Mouse (Mus musculus) naive thymus-derived CD4-positive, alpha-beta T cell, adult 2 months (primary cell): ENCODE measurements around the gene Dagla.

ENCODE experiments used
- DNase-seq: peaks from one replicate; pipeline ENCODE4 v3.0.0-alpha.2; 2011; ENCODE audit warnings: low read depth

Dagla gene

GRCm38 (mm10) chr19:10304810-10305544, at the start of gene Dagla:
Gene Dagla, minus strand, starts transcription at chr19:10304877.
- peak; percentile 18 for DNase-seq

- DNase-seq, result no peak
Observed at GRCm38 (mm10) chr19:10352218-10352617, 47.5 kb upstream of the Dagla start.

GRCm38 (mm10) chr19:10347628-10348273, 43.1 kb upstream of the Dagla start:
- no peak for DNase-seq

- DNase-seq, result no peak
Observed at GRCm38 (mm10) chr19:10345696-10346095, 41.0 kb upstream of the Dagla start.

- no peak for DNase-seq
Observed at GRCm38 (mm10) chr19:10343866-10344265, 39.2 kb upstream of the Dagla start.

GRCm38 (mm10) chr19:10341817-10342439, 37.3 kb upstream of the Dagla start:
- no peak for DNase-seq

- DNase-seq, result peak; percentile 10
Observed at GRCm38 (mm10) chr19:10341152-10341551, 36.5 kb upstream of the Dagla start.

- DNase-seq, result no peak
Observed at GRCm38 (mm10) chr19:10340661-10341060, 36.0 kb upstream of the Dagla start.

GRCm38 (mm10) chr19:10339271-10339670, 34.6 kb upstream of the Dagla start:
- DNase-seq, result no peak

GRCm38 (mm10) chr19:10338724-10339123, 34.0 kb upstream of the Dagla start:
- DNase-seq, result no peak

- DNase-seq, result no peak
Observed at GRCm38 (mm10) chr19:10334467-10334866, 29.8 kb upstream of the Dagla start.

GRCm38 (mm10) chr19:10333545-10334252, 29.0 kb upstream of the Dagla start:
- DNase-seq, result peak; percentile 53

GRCm38 (mm10) chr19:10331706-10332105, 27.0 kb upstream of the Dagla start:
- DNase-seq, result no peak

GRCm38 (mm10) chr19:10329033-10329432, 24.4 kb upstream of the Dagla start:
- DNase-seq, result no peak

GRCm38 (mm10) chr19:10326609-10327008, 21.9 kb upstream of the Dagla start:
- DNase-seq, result no peak

- no peak for DNase-seq
Observed at GRCm38 (mm10) chr19:10323860-10324259, 19.2 kb upstream of the Dagla start.

GRCm38 (mm10) chr19:10323362-10323837, 18.7 kb upstream of the Dagla start:
- DNase-seq, result no peak

- DNase-seq, result no peak
Observed at GRCm38 (mm10) chr19:10317795-10318194, 13.1 kb upstream of the Dagla start.

- DNase-seq, result no peak
Observed at GRCm38 (mm10) chr19:10317358-10317757, 12.7 kb upstream of the Dagla start.

GRCm38 (mm10) chr19:10316956-10317355, 12.3 kb upstream of the Dagla start:
- no peak for DNase-seq

- DNase-seq, result no peak
Observed at GRCm38 (mm10) chr19:10312072-10312471, 7.4 kb upstream of the Dagla start.

GRCm38 (mm10) chr19:10308990-10309389, 4.3 kb upstream of the Dagla start:
- DNase-seq, result no peak
